ENCODE assay signal across 32 mouse cellular contexts in the genomic region with DNA sequence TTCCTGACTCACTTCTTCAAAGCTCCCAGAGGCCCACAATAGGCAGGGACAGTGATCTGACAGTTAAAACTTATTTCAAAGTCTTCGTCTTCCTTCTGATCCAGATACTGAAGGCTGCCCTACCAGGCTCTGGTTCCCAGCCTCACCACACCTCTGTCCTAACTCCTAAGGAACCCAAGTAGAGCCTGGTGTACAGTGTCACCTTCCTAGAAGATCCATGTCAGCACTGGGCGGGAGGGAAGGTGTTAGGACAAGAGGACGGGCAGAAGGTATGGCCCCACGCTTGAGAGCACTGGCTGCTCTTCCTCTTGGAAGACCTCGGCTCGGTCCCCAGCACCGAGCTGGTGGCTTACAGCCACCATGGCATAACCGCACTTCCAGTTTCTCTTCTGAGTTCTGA. TPM values are rescaled to one million over a fixed set of nuclear protein-coding genes. Genes with fewer than 3 reads are reported as not detected.
"Had no signal": no experiment of that assay in that cellular context is flagged by ENCODE, and none has a peak within 500 bp of the region (broad histone marks: within the 10 kb centered on the region; RNA-seq: fewer than 3 reads in every experiment).

No protein-coding gene starts in this region.

- DNase-seq: gastrocnemius, postnatal 36 days; heart, adult 11 months; heart, adult 2 months; heart, postnatal 14 days; heart, postnatal 36 days; kidney, adult 11 months; kidney, adult 9 months; kidney, postnatal 14 days; layer of hippocampus, adult 9-11 months; layer of hippocampus, postnatal 36 days; left cerebral cortex, postnatal 4 days had no signal

- ATAC-seq: hindbrain, postnatal 0 days; intestine, embryonic 16.5 days; liver, embryonic 12.5 days had no signal

- H3K27me3 ChIP-seq: heart, embryonic 13.5 days; heart, embryonic 15.5 days; hindbrain, embryonic 13.5 days; hindbrain, embryonic 15.5 days; limb, embryonic 13.5 days; limb, embryonic 15.5 days; liver, embryonic 12.5 days had no signal

- H3K9me3 ChIP-seq: heart, embryonic 13.5 days; heart, embryonic 15.5 days; hindbrain, embryonic 13.5 days; hindbrain, embryonic 15.5 days; limb, embryonic 13.5 days; limb, embryonic 15.5 days; liver, embryonic 12.5 days had no signal

- H3K4me3 ChIP-seq: heart, adult 2 months; heart, embryonic 13.5 days; heart, embryonic 15.5 days; hindbrain, embryonic 13.5 days; hindbrain, embryonic 15.5 days; limb, embryonic 13.5 days; limb, embryonic 15.5 days; liver, embryonic 12.5 days had no signal

- H3K27ac ChIP-seq: heart, adult 2 months; heart, embryonic 13.5 days; heart, embryonic 15.5 days; hindbrain, embryonic 13.5 days; hindbrain, embryonic 15.5 days; hindbrain, postnatal 0 days; limb, embryonic 13.5 days; limb, embryonic 15.5 days; liver, embryonic 12.5 days; liver, embryonic 14.5 days had no signal

- H3K9ac ChIP-seq: heart, embryonic 13.5 days; heart, embryonic 15.5 days; hindbrain, embryonic 13.5 days; hindbrain, embryonic 15.5 days; limb, embryonic 13.5 days; limb, embryonic 15.5 days; liver, embryonic 12.5 days; liver, embryonic 14.5 days had no signal

- H3K4me2 ChIP-seq: heart, embryonic 11.5 days; heart, embryonic 13.5 days; heart, embryonic 15.5 days; hindbrain, embryonic 13.5 days; hindbrain, embryonic 15.5 days; limb, embryonic 13.5 days; limb, embryonic 15.5 days; liver, embryonic 12.5 days had no signal

RNA-seq across cellular contexts. Expression of a gene that starts 45.8 kb away (rescaled TPM):
- total RNA-seq: hematopoietic stem cell, adult 5-6 weeks had no signal

RNA-seq across cellular contexts. Expression of a gene that starts 50.3 kb away (rescaled TPM):
- total RNA-seq: gastrocnemius, adult 8-10 months; gastrocnemius, postnatal 36 days; heart, adult 2 months; heart, postnatal 14 days; heart, postnatal 36 days; hematopoietic stem cell, adult 5-6 weeks; hindbrain, postnatal 0 days; layer of hippocampus, adult 18-20 months; layer of hippocampus, adult 8-10 months; layer of hippocampus, postnatal 14 days; layer of hippocampus, postnatal 36 days; left cerebral cortex, adult 18-20 months; left cerebral cortex, adult 8-10 months; left cerebral cortex, postnatal 10 days; left cerebral cortex, postnatal 25 days; left cerebral cortex, postnatal 4 days; liver, adult 2 months had no signal
- polyA plus RNA-seq: heart, adult 2 months had no signal
